Mouse (Mus musculus): ENCODE data around the gene Bicd2. TPM values are rescaled to one million over a fixed set of nuclear protein-coding genes. Genes with fewer than 3 reads are reported as not detected.
A peak's percentile ranks its signal among the peaks of the same experiment; 100 is the strongest.

Gene Bicd2
- total RNA-seq, 4 experiments from 2014 or later, result 46.0 to 58.0 (median 50.2) TPM

GRCm38 (mm10) chr13:49326246-49327206 lies 14.9 kb upstream of the Bicd2 start:
- no peak for DNase-seq (ENCODE audit: low spot score in 2 of 2)

DNA sequence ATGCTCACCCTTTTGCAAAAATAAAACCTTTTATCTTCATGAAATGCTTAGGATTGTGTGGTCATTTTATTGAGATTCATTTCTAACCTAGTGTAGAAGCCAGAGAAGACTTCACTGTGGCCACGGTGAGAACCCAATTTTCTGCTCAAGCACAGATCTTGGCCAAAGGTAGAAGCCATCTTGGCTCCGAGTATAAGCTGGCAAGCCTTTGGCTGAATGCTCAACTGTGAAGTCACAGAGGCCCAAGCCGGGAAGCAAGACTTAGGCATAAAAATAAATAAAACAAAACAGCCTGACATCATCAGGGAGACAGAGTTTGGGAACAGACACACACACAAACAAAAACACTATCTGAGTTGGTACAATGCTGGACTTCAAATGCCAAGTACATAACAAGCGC lies 13.3 kb upstream of the Bicd2 start:
- no peak for DNase-seq (ENCODE audit: low spot score in 2 of 2)

GRCm38 (mm10) chr13:49333250-49333649 lies 8.1 kb upstream of the Bicd2 start:
- DNase-seq (ENCODE audit: low spot score in 2 of 2), result no peak

GRCm38 (mm10) chr13:49335077-49335982 lies 6.1 kb upstream of the Bicd2 start:
- DNase-seq (ENCODE audit: low spot score in 2 of 2), result no peak

- DNase-seq (ENCODE audit: low spot score in 2 of 2), result no peak
Measured at GRCm38 (mm10) chr13:49338893-49339546, 2.4 kb upstream of the Bicd2 start.

DNA sequence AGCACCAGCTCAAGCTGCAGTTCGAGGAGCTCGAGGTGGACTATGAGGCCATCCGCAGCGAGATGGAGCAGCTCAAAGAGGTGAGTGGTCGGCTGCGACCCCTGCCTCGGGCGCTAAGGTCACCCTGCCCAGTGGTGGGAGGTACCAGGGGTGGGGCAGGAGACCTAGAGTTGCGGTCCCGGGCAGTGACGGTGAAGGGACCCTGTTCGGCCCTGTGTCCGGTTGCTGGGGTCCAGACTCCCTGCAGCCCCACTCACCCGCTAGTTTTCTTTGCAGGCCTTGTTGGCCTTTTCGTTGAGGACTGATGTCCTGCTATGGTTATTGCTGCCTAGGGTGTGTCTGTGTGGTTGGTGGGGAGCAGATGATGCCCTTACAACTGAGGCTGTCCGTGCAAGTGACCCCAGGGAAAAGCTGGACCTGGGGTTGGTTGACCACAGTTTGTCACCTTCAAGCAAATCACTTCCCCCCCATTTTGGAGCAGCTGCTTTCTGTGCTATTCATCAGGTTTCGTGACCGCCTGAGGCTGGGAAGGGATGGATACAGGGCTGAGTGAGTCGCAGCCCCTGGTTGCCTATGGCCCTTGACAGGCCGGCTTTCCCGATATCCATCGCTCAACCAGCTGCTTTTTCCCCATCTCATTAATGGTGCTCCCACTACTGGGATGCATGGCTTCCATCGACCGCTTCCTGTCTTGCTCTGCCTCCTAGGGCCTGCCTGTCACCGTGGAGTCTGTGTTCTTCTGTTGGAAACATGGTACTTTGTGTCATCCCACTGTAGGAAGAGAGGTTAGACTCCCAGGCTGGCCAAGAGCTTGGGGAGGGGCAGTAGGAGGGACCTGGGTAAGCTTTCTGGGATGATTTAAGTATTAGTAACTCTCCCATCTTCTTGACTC lies 692 bp downstream of the Bicd2 start:
- DNase-seq (ENCODE audit: low spot score in 2 of 2), result no peak

GRCm38 (mm10) chr13:49342723-49343100 lies 1.3 kb downstream of the Bicd2 start:
- no peak for DNase-seq (ENCODE audit: low spot score in 2 of 2)

GRCm38 (mm10) chr13:49344567-49344966 lies 3.2 kb downstream of the Bicd2 start:
- no peak for DNase-seq (ENCODE audit: low spot score in 2 of 2)

- DNase-seq (ENCODE audit: low spot score in 2 of 2), result no peak
Measured at GRCm38 (mm10) chr13:49345476-49345875, 4.1 kb downstream of the Bicd2 start.

GRCm38 (mm10) chr13:49348522-49348921 lies 7.1 kb downstream of the Bicd2 start:
- DNase-seq (ENCODE audit: low spot score in 2 of 2), result no peak

DNA sequence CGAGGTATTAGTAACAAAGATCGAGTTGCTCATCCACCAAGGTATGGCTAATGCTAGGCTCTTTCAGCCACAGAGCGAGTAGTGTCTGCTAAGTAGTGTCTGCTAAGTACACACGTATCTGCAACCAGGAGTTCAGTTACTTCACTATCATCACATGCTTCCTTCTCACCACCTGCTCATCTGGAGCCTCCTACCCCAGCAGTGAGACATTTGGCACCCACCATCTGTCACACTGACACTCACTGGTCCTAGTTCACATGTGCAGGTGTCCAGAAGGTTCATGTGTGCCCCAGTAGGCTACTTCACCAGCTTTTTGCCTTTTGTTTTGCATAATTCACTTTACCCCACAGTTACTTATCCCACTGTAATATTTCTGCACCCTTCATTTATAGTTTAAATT lies 8.0 kb downstream of the Bicd2 start:
- DNase-seq (ENCODE audit: low spot score in 2 of 2), result no peak

DNA sequence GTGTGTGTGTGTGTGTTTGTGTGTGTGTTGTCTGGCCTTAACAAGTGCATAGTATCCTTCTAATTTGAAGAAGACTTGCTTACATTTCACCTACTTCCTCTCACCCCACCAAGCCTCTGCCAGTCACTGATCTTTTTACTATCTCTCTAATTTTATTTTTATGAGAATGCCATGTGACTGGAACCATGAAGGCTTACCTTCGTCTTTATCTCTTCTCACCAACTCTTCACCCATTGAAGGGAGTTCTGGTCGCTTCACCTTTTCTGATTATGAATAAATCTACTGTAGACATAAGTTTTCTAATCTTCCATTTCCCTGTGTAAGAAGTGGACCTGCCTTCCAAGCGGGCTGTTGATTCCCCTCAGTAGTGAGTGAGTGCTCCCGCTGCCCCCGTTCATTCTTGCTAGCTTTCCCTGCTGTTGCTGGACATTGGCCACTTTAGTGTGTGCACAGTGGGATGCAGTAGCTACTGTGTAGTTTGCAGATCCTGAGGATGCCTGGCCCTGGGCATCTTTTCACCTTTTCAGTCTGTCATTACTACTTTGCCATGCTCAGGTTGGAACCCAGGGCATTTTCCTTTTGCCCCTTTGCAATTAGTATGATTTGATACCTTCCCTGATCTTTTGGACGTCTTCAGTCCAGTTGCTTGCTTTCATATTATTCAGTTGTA lies 8.6 kb downstream of the Bicd2 start:
- DNase-seq (ENCODE audit: low spot score in 2 of 2), result no peak

DNA sequence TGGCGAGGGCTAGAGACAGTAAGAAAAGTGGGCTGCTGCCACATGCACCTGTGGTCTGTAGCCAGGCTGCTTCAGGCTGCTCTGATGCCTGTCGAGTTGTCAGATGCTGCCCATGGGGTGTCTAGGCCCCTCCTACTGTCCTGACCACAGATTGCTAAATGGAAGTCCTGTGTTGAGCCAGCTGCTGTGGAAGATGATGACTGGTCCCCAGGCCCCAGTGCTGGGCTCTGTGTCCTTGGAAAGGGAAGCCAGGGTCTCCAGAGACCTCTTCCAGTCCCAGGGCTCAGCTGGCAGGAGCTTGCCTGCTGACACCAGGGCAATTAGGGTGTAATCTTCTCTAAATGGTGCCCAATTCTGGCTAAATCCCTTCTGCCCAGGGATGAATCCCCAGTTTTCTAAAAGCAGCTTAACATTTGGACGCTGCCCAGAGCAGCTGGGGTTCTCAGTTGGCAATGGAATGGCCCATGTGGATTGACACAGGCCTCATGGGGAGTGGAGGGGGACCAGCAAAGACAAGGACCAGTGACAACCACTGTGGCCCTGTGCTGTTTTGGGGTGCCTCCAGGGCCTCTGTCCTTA lies 11.3 kb downstream of the Bicd2 start:
- no peak for DNase-seq (ENCODE audit: low spot score in 2 of 2)

DNA sequence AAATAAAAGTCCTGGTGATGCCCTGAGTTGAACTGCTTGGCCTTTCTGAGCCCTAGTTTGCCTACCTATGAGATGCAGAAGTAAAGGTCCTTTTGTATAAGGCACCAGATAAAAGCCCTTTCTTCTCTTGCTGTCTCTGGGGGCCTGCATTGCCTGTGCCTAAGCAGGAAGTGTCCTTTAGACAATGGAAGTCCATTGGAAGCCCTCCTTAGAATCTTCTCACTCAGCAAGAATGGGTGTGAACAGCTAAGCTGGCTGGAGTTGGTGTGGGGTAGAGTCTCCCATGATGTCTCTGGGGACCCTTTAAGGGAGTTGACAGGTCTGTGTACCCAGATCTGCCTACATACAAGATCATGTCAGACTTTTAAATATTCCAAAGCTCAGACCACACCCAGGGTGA lies 12.0 kb downstream of the Bicd2 start:
- DNase-seq (ENCODE audit: low spot score in 2 of 2), result no peak

GRCm38 (mm10) chr13:49353991-49354507 lies 12.7 kb downstream of the Bicd2 start:
- DNase-seq (ENCODE audit: low spot score in 2 of 2), result peak in 1 of 2 experiments; percentile 44

DNA sequence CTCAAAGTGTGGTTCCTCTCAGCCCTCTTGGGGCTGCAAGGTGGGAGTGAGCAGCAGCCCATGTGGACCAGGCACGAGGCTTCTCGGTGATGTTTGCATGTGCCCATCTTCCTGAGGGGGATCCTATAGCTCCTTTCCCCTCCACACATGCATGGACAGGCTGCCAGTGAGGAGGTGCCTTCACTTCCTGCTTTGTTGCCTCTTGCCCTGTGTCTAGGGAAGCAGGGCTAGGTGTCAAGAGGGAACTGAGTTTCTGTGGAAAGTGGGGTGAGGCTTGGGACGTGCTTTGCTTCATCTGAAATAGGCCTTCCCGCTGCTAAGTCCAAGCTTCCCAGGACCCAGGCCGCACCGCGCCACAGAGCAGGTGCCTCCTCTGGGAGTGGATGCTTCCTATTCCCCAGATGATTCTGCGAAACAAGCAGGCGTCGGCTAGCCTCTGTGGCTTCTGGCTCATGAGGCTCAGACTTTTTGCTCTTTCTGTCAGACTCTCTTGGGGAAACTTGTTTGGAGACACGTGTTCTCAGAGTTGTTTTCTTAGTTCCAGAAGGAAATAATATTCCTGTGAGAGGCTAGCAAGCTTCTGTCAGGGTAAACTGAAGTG lies 14.2 kb downstream of the Bicd2 start:
- DNase-seq (ENCODE audit: low spot score in 2 of 2), result no peak

DNA sequence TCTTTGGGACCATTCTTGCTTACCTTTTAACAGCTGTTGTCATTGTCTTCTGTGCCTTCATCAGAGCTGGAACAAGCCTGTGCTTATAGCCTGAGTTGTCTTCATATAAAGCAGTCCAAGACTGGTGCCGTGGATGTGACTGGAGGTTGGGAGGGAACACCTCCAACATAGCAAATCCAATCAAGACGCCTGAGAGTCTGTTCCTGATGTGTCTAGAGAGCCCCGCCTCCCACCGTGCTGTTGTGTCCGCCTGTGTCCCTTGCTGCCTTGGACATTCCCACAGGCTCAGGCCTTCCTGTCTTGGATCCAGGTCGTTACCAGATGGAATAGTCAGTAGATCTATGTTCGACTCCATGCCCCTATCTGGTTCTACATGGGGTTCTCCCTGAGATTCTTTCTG lies 14.7 kb downstream of the Bicd2 start:
- no peak for DNase-seq (ENCODE audit: low spot score in 2 of 2)

DNA sequence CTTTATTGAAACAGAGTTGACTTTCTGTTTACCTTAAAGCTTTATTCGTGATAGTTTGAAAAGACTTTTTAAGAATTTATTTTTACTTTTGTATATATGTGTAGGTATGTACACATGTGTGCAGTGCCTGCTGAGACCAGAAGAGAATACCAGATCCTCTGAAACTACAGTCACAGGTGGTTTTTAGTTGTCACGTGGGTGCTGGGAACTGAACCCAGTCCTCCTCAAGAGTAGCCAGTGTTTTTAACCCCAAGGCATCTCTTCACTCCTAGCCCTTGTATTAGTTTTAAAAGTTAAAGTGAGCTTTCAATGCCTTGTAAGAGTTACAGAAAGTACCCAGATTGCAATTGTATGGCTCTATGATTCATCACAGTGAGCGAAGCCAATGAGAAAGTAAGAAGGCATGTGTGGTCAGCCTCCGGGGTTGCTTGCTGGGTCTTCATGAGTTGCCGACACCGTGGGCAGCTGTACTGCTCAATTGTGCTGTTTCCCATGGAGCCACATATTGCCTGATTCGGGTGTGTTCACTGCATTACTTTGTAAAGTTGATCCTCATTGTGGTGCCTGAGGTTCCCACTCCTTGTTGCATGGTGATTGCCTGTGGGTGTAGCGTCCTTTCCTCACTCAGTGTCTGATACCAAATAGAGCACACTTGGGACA lies 16.1 kb downstream of the Bicd2 start:
- no peak for DNase-seq (ENCODE audit: low spot score in 2 of 2)

GRCm38 (mm10) chr13:49358184-49358583 lies 16.8 kb downstream of the Bicd2 start:
- DNase-seq (ENCODE audit: low spot score in 2 of 2), result no peak

Measured in layer of hippocampus, adult 8-10 months (tissue).